Mouse (Mus musculus) spleen, postnatal 4 days (tissue): ENCODE data around the gene Aaas.

Experiments used
- DNase-seq, 2 experiments: peaks; one replicate each; pipeline ENCODE4 v3.0.0; 2022; ENCODE audit warnings: low spot score in 2 of 2

The Aaas gene

DNA sequence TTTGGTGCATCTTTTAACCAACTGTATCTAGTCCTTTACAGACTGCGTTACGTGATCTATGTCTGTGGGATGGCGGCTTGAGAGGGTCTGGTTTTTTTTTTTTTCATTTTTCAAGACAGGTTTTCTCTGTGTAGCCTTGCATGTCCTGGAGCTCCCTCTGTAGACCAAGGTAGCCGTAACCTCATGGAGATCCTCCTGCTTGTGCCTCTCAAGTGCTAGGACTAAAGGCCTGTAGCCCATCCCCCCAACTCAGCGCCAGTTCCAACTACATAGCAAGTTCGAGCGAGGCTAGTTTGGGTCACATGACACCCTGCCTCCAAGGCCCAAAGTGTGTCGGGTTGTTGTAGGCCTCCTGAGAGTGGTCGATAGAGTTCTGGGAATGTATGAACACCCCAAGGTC is 41.9 kb downstream of the Aaas start:
- no peak for DNase-seq

DNA sequence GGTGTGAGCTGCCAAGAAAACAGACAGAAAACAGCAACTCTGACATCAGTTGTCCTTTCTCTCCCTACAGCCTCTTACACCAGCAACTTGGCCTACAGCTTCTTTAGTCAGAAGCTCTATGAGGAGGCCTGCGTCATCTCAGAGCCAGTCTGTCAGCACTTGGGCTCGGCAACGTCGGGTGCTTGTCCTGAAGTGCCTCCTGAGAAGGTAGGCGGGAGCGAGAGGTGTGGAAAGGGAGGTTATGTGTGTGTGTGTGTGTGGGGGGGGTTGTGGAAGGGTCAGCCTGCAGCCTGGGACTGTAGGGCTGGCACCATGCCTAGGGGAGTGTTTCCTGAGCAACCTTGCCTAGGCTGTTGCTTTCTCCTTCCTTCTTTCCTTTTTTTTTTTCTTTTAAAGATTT is 48.0 kb downstream of the Aaas start:
- DNase-seq = no peak

GRCm38 (mm10) chr15:102296368-102297006 is 54.1 kb downstream of the Aaas start:
- DNase-seq = no peak

- peak; percentile 94 to 96 for DNase-seq
Observed at GRCm38 (mm10) chr15:102295633-102296367, 54.8 kb downstream of the Aaas start, which contains the start of gene Espl1. TSS of gene Espl1 (plus strand) at chr15:102296266.
